8 mouse cellular contexts compared by ENCODE assay signal in the genomic region with DNA sequence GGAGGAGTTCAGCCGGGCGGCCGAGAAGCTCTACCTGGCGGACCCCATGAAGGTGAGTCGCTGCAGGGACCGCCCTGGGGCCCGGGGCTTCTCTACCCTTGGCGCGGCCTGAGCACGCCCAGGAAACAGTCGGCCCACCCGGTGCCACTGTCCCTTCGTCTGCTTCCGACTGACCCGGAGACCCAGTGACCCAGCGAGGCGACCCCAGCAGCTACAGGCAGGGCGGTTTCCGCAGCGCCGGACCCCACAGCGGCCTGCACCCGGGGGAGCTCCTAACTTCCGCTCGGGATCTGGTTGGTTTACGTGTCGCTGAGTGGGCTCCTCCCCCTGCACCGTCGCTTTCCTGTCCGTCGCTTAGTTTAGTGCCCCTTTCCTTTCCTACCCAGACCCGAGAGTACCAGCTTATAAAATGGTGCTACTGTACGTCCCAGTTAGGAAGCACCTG. TPM values are rescaled to one million over a fixed set of nuclear protein-coding genes. Genes with fewer than 3 reads are reported as not detected.
DNase-seq lines count a peak whose midpoint lies in the region; ATAC-seq and TF ChIP-seq lines count a peak whose summit lies in the region.

No protein-coding gene starts in this region.

- TF ChIP-seq POLR2A in bone marrow, adult 2 months (IDR thresholded peaks at IDR 0.05; ENCODE audit: borderline replicate concordance, control insufficient read depth, low read depth, low read length) = peak; percentile 70; the same call in 1 of the 2 replicates
- 0 out of 2 replicates have a peak, but pooled peaks have one; percentile 33 for TF ChIP-seq POLR2A in liver, adult 2 months (IDR thresholded peaks at IDR 0.05; ENCODE audit: extremely low read depth, insufficient read depth, low read length)

- H3K79me2 ChIP-seq in liver, adult 2 months (ENCODE audit: control insufficient read depth, insufficient read depth, low read length) = peaks cover 26% of the 10 kb centered on the region

- no peak for TF ChIP-seq CTCF in bone marrow, adult 2 months (IDR thresholded peaks at IDR 0.05; ENCODE audit: control insufficient read depth, insufficient read depth, low read length)
- no peak for TF ChIP-seq CTCF in liver, adult 2 months (IDR thresholded peaks at IDR 0.05; ENCODE audit: low read depth, low read length)

- H3K36me3 ChIP-seq in embryonic facial prominence, embryonic 14.5 days (ENCODE audit: control insufficient read depth, insufficient read depth, low read length) = peaks cover 13% of the 10 kb centered on the region
- peaks cover 17% of the 10 kb centered on the region for H3K36me3 ChIP-seq in kidney, embryonic 16.5 days (ENCODE audit: insufficient read depth, low read length)
- H3K36me3 ChIP-seq in liver, adult 2 months (ENCODE audit: control insufficient read depth, insufficient read depth, low read length) = peaks cover 6% of the 10 kb centered on the region; the same call in 1 of the 2 replicates

- H3K9me3 ChIP-seq in embryonic facial prominence, embryonic 14.5 days (ENCODE audit: control insufficient read depth, low read length) = no peaks in the 10 kb centered on the region
- no peaks in the 10 kb centered on the region for H3K9me3 ChIP-seq in kidney, embryonic 16.5 days (ENCODE audit: low read length)

- H3K27me3 ChIP-seq in embryonic facial prominence, embryonic 14.5 days (replicated peaks; ENCODE audit: control insufficient read depth, insufficient read depth, low read length) = no peaks in the 10 kb centered on the region
- no peaks in the 10 kb centered on the region for H3K27me3 ChIP-seq in kidney, embryonic 16.5 days (ENCODE audit: insufficient read depth, low read length)
- H3K27me3 ChIP-seq in liver, adult 2 months (ENCODE audit: control insufficient read depth, insufficient read depth, low read length) = no peaks in the 10 kb centered on the region

- H3K27ac ChIP-seq in bone marrow, adult 2 months (ENCODE audit: control insufficient read depth, insufficient read depth, low read depth, low read length, poor library complexity) = peak overlapping the region; percentile 87
- peak overlapping the region; percentile 79 for H3K27ac ChIP-seq in embryonic facial prominence, embryonic 14.5 days (replicated peaks; ENCODE audit: low read depth, low read length)
- peak overlapping the region; percentile 88 for H3K27ac ChIP-seq in kidney, embryonic 16.5 days (ENCODE audit: low read length)
- peak overlapping the region; percentile 84 for H3K27ac ChIP-seq in liver, adult 2 months (replicated peaks; ENCODE audit: insufficient read depth, low read depth, low read length)

- peak; percentile 95 for ATAC-seq in embryonic facial prominence, embryonic 14.5 days (ENCODE audit: low read depth)
- peak; percentile 97 for ATAC-seq in kidney, embryonic 16.5 days (ENCODE audit: low FRiP score, low TSS enrichment)
- ATAC-seq in monocyte, adult 5-6 weeks (replicated peaks; ENCODE audit: insufficient number of reproducible peaks, low FRiP score, low TSS enrichment, poor library complexity, severe bottlenecking) = peak; percentile 85

- H3K4me1 ChIP-seq in bone marrow, adult 2 months (ENCODE audit: control insufficient read depth, insufficient read depth, low read length) = no peaks in the 10 kb centered on the region; the same call in 1 of the 2 replicates
- peaks cover 4% of the 10 kb centered on the region; the same call in 1 of the 2 replicates for H3K4me1 ChIP-seq in embryonic facial prominence, embryonic 14.5 days (ENCODE audit: control insufficient read depth, insufficient read depth, low read length)
- H3K4me1 ChIP-seq in kidney, embryonic 16.5 days (ENCODE audit: insufficient read depth, low read length) = peaks cover 12% of the 10 kb centered on the region
- peaks cover 18% of the 10 kb centered on the region; the same call in 1 of the 2 replicates for H3K4me1 ChIP-seq in liver, adult 2 months (ENCODE audit: control insufficient read depth, insufficient read depth, low read length)

- DNase-seq in B cell, adult 2 months = peak; percentile 87 to 89
- peak; percentile 94 for DNase-seq in embryonic facial prominence, embryonic 14.5 days (ENCODE audit: low spot score)
- peak; percentile 83 to 85 for DNase-seq in heart, adult 9 months (ENCODE audit: low spot score in 2 of 2)
- DNase-seq in liver, adult 2 months (ENCODE audit: extremely low read depth, low read depth, low spot score) = peak; percentile 80
- DNase-seq in spleen, postnatal 36 days (ENCODE audit: low spot score in 2 of 2) = peak; percentile 84 to 85

- peak overlapping the region; percentile 94 for H3K4me3 ChIP-seq in bone marrow, adult 2 months (replicated peaks; ENCODE audit: control insufficient read depth, low read depth, low read length)
- H3K4me3 ChIP-seq in embryonic facial prominence, embryonic 14.5 days (ENCODE audit: low read depth, low read length) = peak overlapping the region; percentile 71
- peak overlapping the region; percentile 87 for H3K4me3 ChIP-seq in kidney, embryonic 16.5 days (ENCODE audit: low read length)
- peak overlapping the region; percentile 96 for H3K4me3 ChIP-seq in liver, adult 2 months (ENCODE audit: insufficient read depth, low read depth, low read length)

- H3K4me2 ChIP-seq in embryonic facial prominence, embryonic 14.5 days (ENCODE audit: low read depth, low read length) = peak overlapping the region; percentile 57
- H3K4me2 ChIP-seq in kidney, embryonic 16.5 days (replicated peaks; ENCODE audit: low read depth, low read length) = peak overlapping the region; percentile 60

- WGBS in bone marrow, adult 2 months = under 1% methylated on average over 33 of the region's 33 CpGs
- 0% methylated on average over 8 of the region's 33 CpGs for WGBS in embryonic facial prominence, embryonic 14.5 days
- WGBS in kidney, embryonic 16.5 days = 0% methylated on average over 33 of the region's 33 CpGs
- under 1% methylated on average over 33 of the region's 33 CpGs for WGBS in liver, adult 2 months

- H3K9ac ChIP-seq in embryonic facial prominence, embryonic 14.5 days (ENCODE audit: low read depth, low read length) = peak overlapping the region; percentile 75
- H3K9ac ChIP-seq in kidney, embryonic 16.5 days (replicated peaks; ENCODE audit: low read length) = peak overlapping the region; percentile 86
- peak overlapping the region; percentile 97 for H3K9ac ChIP-seq in liver, adult 2 months (ENCODE audit: low read depth, low read length)

RNA-seq across cellular contexts. Expression of gene Srp9, which starts 0.4 kb away (rescaled TPM):
- polyA plus RNA-seq in bone marrow, adult 2 months (2011; ENCODE audit: insufficient read depth, insufficient read length, low replicate concordance, missing spikeins) = 69.5 and 72.7 TPM in 2 replicates
- 166 and 175 TPM in 2 replicates for polyA plus RNA-seq in embryonic facial prominence, embryonic 14.5 days (2014; fragmentation: Nextera tagmentation; extraction: Ambion mirVana)
- polyA plus RNA-seq in kidney, embryonic 16.5 days (2015; fragmentation: Nextera tagmentation; extraction: Ambion mirVana) = 131 and 132 TPM in 2 replicates
- total RNA-seq in liver, adult 2 months (2014; rRNA removed) = 109 and 110 TPM in 2 replicates
- 47.7 TPM in 2 replicates for polyA plus RNA-seq in liver, adult 2 months (2012; rRNA removed)
- total RNA-seq in monocyte, adult 5-6 weeks (2017) = 122 to 171 TPM (median 147 TPM) in 3 replicates

RNA-seq across cellular contexts. Expression of gene Vmn1r1, which starts 39.3 kb away (rescaled TPM):
- not detected in 2 replicates for polyA plus RNA-seq in bone marrow, adult 2 months (2011; ENCODE audit: insufficient read depth, insufficient read length, low replicate concordance, missing spikeins)
- not detected in 2 replicates for polyA plus RNA-seq in embryonic facial prominence, embryonic 14.5 days (2014; fragmentation: Nextera tagmentation; extraction: Ambion mirVana)
- not detected in 2 replicates for polyA plus RNA-seq in kidney, embryonic 16.5 days (2015; fragmentation: Nextera tagmentation; extraction: Ambion mirVana)
- total RNA-seq in liver, adult 2 months (2014; rRNA removed) = not detected in 2 replicates
- not detected in 2 replicates for polyA plus RNA-seq in liver, adult 2 months (2012; rRNA removed)
- total RNA-seq in monocyte, adult 5-6 weeks (2017) = not detected in 3 replicates

Comparison
In these comparisons a context has a peak if more than half of its experiments do, and no peak if none do; other contexts are left out.
1. Peak in every context shown above with its lines: DNase-seq, ATAC-seq, H3K4me3 ChIP-seq and H3K27ac ChIP-seq.